Mouse (Mus musculus) mesoderm, embryonic 11.5 days (tissue): ENCODE data around the gene Gm49391.
A peak's percentile ranks its signal among the peaks of the same experiment; 100 is the strongest.
"Not testable (repeated sequence)": the region's sequence is repeated elsewhere in the genome, so short reads cannot be mapped to it uniquely, and the experiment has no call there.

Experiments
- DNase-seq: peaks from one replicate; pipeline ENCODE4 v3.0.0-alpha.2; 2012; ENCODE audit warnings: low read depth, low spot score

Gm49391 gene

GRCm38 (mm10) chr13:60936500-60936901 is at the start of gene Gm49391, which contains the start of gene Ctla2a:
TSS of gene Gm49391 (minus strand) at chr13:60936571.
TSS of gene Ctla2a (minus strand) at chr13:60936625.
- DNase-seq: peak; percentile 7

GRCm38 (mm10) chr13:60972319-60972718 is 35.9 kb upstream of the Gm49391 start:
- DNase-seq: not testable (repeated sequence)

DNA sequence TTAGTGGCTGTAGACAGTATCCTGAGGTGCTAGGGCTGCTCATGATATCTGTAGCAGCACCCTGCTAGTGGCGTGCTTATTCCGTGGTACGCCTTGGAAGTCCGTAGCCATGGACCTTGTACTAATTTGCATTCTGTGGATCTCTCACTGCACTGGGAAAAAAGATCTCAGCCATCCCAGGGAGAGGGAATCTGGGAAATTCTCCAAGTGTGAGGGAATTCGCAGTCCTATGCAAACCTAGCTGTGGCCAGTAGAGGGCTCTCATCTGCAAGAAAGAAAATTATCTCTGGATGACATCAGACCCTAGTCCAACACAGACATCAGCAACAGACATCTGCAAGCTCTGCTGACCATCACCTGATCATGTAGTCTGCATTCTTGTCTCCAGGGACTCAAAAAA is 27.6 kb upstream of the Gm49391 start:
- DNase-seq: not testable (repeated sequence)

DNA sequence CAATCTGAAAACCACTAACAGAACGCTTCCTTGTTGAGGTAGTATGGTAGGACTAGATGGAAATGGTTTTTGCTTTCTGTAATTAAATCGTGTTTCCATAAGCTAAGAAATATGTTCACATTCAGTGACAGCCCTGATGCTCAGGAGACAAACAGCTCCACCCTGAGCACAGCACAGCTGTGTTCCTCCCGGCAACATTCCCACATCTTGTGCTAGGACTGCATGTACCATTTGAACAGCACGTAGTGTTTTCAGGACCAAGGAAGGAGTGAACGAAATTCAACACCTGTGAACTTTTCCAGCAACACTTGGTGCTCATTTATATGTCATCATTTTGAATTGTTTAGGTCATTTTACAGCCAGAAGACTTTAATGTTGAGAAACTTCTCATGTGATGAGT is 25.3 kb upstream of the Gm49391 start:
- no peak for DNase-seq

DNA sequence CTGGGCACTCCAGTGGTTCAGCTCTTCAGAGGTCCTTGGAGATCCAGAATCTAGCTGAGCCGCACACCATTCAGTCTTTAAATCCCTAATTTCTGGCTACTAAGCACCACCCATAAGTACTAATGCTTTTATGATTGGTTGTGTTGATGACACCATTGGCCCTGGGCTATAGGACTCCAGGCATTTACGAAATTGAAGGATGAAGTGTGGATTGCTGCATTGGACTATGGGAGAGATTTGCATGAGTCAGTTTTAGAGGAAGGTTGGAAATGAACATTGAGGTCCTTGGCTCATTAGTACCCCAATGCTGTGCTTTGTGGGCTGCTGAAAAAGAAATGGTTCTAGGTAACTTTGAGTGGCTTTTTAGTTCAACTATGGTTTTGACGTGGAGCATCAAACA is 5.5 kb upstream of the Gm49391 start, which contains the start of gene Tpbpa:
Gene Tpbpa, minus strand, starts transcription at position 101 of the 400 bp plus-strand sequence.
- DNase-seq: not testable (repeated sequence)

- not testable (repeated sequence) for DNase-seq
These were observed 881 bp downstream of the Gm49391 start, which contains the start of gene Gm49393 for GRCm38 (mm10) chr13:60935490-60935889. TSS of gene Gm49393 (minus strand) at chr13:60935590.

- DNase-seq: not testable (repeated sequence)
These were observed 31.6 kb downstream of the Gm49391 start, which contains the start of gene Tpbpb for GRCm38 (mm10) chr13:60904780-60905179. TSS of gene Tpbpb (minus strand) at chr13:60904880.

DNA sequence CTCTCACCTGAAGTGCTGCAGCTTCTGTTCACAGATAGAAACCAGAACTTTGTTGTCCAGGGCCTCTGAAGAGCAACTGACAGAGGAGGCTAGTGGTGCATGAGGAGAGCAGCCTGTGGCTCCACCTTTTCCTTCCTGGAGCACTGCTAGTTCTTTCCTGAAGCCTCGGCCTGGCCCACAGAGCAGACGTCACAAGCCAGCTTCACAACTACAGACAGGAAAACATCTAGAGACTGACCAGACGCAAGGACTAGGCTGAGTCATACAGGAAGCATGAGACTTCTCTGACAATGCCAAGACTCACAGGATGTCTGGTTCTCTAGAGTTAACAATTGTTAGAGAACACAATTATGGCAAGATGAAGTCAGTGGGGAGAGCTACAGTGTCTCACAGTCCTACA is 39.0 kb downstream of the Gm49391 start, which contains the start of gene Ctla2b:
Gene Ctla2b, minus strand, starts transcription at position 120 of the 400 bp plus-strand sequence.
- DNase-seq: no peak

GRCm38 (mm10) chr13:60896794-60897193 is 39.6 kb downstream of the Gm49391 start, which contains the start of gene Gm49392:
TSS of gene Gm49392 (minus strand) at chr13:60896894.
- DNase-seq: not testable (repeated sequence)

- no peak for DNase-seq
These were observed 40.8 kb downstream of the Gm49391 start for GRCm38 (mm10) chr13:60895406-60896160.

- DNase-seq: no peak
These were observed 44.1 kb downstream of the Gm49391 start for GRCm38 (mm10) chr13:60892301-60892700.

DNA sequence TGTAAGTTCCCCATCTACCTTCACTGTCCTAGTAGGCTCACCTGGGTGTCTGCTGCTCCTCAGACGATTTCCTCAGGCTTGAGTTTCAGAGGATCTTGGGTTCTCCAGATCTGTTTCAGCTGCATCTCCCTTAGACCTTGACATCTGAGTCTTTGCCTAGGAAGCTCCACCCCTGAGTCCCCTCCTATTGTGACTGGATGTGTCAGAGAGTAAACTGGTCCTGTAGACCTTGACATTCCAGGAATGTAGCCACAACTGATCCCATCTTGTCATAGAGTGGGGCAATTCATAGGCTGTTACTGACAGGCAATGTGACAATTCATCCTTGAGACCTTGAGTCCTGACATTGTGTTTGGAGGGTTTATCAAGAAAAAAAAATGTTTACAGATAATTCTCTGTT is 72.1 kb downstream of the Gm49391 start, which contains the start of gene 4930486L24Rik:
Gene 4930486L24Rik, minus strand, starts transcription at position 195 of the 400 bp plus-strand sequence.
- no peak for DNase-seq

DNA sequence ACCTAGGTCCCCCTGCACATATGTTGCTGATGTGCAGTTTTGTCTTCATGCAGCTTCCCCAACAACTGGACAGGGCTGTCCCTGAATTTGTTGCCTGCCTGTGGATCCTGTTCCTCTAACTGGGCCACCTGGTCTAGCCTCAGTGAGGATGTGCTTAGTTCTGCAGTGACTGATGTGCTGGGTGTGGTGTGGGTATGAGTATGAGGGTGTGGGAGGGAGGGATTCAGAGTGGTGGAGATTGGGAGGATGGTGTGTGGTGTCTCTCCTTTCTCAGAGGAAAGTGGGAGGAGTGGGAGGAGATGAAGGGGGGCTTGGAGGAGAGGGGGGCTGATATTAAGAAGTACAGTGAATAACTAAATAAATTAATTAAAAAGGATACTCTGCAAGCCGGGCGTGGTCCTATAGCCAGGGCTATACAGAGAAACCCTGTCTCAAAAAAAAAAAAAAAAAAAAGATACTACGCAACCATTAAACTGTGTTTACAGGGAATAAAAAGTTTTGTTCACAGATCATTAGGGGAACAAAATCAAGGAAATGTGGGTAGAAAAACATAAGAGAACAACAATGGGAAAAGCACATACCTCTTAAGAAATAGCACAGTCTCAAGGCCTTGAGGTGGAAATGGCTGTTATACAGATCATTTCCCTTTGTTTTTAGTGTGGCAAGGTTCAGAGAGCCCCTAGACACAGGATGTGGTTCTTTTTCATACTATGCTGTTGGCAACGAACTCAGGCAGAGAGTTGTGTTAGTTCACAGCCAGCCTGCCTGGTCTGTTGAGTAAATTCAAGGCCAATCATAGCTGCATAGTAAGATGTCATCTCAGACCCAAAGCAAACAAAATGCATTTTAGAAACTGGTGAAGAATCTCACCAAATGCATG is 87.9 kb downstream of the Gm49391 start:
- no peak for DNase-seq
